Mouse (Mus musculus) liver, embryonic 14.5 days (tissue): ENCODE measurements at regions not wholly inside any gene's neighbourhood (a gene's known extent, or its start where the extent isn't known, plus 50 kb on each side); places are given as distances from the start of the nearest gene placed in this dataset.

Experiments
- CTCF ChIP-seq: IDR thresholded peaks from 2 replicates; pipeline ENCODE4 v1.5.1; 2016; ENCODE audit warnings: antibody characterized with exemption, low read depth, control low read depth
- EP300 ChIP-seq: IDR thresholded peaks from 2 replicates; pipeline ENCODE4 v1.6.1; 2016; ENCODE audit warnings: antibody characterized with exemption, low read depth

DNA sequence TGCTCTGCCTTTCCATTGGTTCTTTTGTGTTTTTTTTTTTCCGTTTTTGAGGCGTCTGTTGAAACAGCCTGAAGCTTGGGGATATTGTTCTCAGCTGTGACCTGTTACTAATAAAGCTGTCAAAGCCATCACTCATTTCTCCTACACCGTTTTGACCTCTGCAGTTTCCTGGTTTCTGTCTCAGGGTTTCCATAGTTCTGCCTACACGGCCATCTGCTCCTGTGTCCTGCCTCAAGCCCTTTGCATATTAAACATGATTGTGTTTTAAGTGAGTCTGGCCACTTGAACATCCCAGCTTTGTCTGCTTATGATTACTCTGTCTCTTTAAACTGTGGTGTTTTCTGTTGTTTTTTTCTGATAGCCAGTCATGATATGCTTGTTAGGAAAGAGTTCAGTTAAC, 114.1 kb upstream of the Commd3 start:
- TF ChIP-seq CTCF (no peak), EP300 (no peak)
